Mouse (Mus musculus): ENCODE results near the gene Rmi1. TPM values are rescaled to one million over a fixed set of nuclear protein-coding genes. Genes with fewer than 3 reads are reported as not detected.
"Not testable (repeated sequence)": the region's sequence is repeated elsewhere in the genome, so short reads cannot be mapped to it uniquely, and the experiment has no call there.

Rmi1 gene
- polyA plus RNA-seq, 1 experiment from 2014 or later = 23.1 TPM

GRCm38 (mm10) chr13:58401135-58402002 lies 679 bp upstream of the Rmi1 start:
- peak overlapping the region; percentile 96 for H3K27ac ChIP-seq (ENCODE audit: poor library complexity, severe bottlenecking)
- peak overlapping the region; percentile 79 for H3K4me3 ChIP-seq
- peak overlapping the region; percentile 98 for H3K9ac ChIP-seq
- peaks cover 21% of the 10 kb centered on the region for H3K36me3 ChIP-seq
- H3K27me3 ChIP-seq (replicated peaks) = no peaks in the 10 kb centered on the region
- no peaks in the 10 kb centered on the region for H3K9me3 ChIP-seq (replicated peaks)
- WGBS = under 1% methylated on average over 81 of the region's 100 CpGs
- peak; percentile 56 for ATAC-seq (ENCODE audit: insufficient number of reproducible peaks, low FRiP score)
- peaks cover 6% of the 10 kb centered on the region; the same call in 1 of the 2 replicates for H3K4me1 ChIP-seq (replicated peaks)
- H3K4me2 ChIP-seq = peak overlapping the region; percentile 80

GRCm38 (mm10) chr13:58402744-58403110 lies 679 bp downstream of the Rmi1 start:
- peak; percentile 67 for ATAC-seq (ENCODE audit: insufficient number of reproducible peaks, low FRiP score)
- peak overlapping the region; percentile 98 for H3K9ac ChIP-seq
- H3K4me3 ChIP-seq = peak overlapping the region; percentile 79
- H3K27ac ChIP-seq (ENCODE audit: poor library complexity, severe bottlenecking) = peak overlapping the region; percentile 96
- no peaks in the 10 kb centered on the region for H3K27me3 ChIP-seq (replicated peaks)
- peaks cover 6% of the 10 kb centered on the region; the same call in 1 of the 2 replicates for H3K4me1 ChIP-seq (replicated peaks)
- WGBS = under 1% methylated on average over 44 of the region's 48 CpGs
- H3K9me3 ChIP-seq (replicated peaks) = no peaks in the 10 kb centered on the region
- H3K36me3 ChIP-seq = peaks cover 12% of the 10 kb centered on the region
- peak overlapping the region; percentile 59 for H3K4me2 ChIP-seq

- H3K9me3 ChIP-seq (replicated peaks); ATAC-seq (ENCODE audit: insufficient number of reproducible peaks, low FRiP score); H3K27me3 ChIP-seq (replicated peaks); H3K4me1 ChIP-seq (replicated peaks); H3K36me3 ChIP-seq: not testable (repeated sequence)
- H3K4me2 ChIP-seq = peak within 1 kb of the TSS; percentile 59
- H3K27ac ChIP-seq (ENCODE audit: poor library complexity, severe bottlenecking) = peak within 1 kb of the TSS; percentile 96
- 5% methylated on average over 17 of the region's 17 CpGs for WGBS
- H3K4me3 ChIP-seq = peak within 1 kb of the TSS; percentile 79
- H3K9ac ChIP-seq = peak within 1 kb of the TSS; percentile 98
Observed at GRCm38 (mm10) chr13:58403243-58403642, 1.2 kb downstream of the Rmi1 start, which contains the start of gene Hnrnpk. Gene Hnrnpk, minus strand, starts transcription at chr13:58403343.

GRCm38 (mm10) chr13:58411073-58411472 lies 9.0 kb downstream of the Rmi1 start:
- WGBS = 91% methylated on average over 4 of the region's 4 CpGs
- no peak overlapping the region for H3K9ac ChIP-seq
- no peaks in the 10 kb centered on the region for H3K4me1 ChIP-seq (replicated peaks)
- no peak overlapping the region for H3K4me2 ChIP-seq
- no peak for ATAC-seq (ENCODE audit: insufficient number of reproducible peaks, low FRiP score)
- no peak overlapping the region for H3K4me3 ChIP-seq
- H3K9me3 ChIP-seq (replicated peaks) = peaks cover 10% of the 10 kb centered on the region
- peaks cover 32% of the 10 kb centered on the region for H3K36me3 ChIP-seq
- H3K27me3 ChIP-seq (replicated peaks) = no peaks in the 10 kb centered on the region
- no peak overlapping the region for H3K27ac ChIP-seq (ENCODE audit: poor library complexity, severe bottlenecking)

GRCm38 (mm10) chr13:58415374-58415773 lies 13.3 kb downstream of the Rmi1 start:
- no peak overlapping the region for H3K4me2 ChIP-seq
- H3K4me1 ChIP-seq (replicated peaks) = no peaks in the 10 kb centered on the region
- ATAC-seq (ENCODE audit: insufficient number of reproducible peaks, low FRiP score) = no peak
- 84% methylated on average over 6 of the region's 6 CpGs for WGBS
- H3K27ac ChIP-seq (ENCODE audit: poor library complexity, severe bottlenecking) = no peak overlapping the region
- H3K36me3 ChIP-seq = peaks cover 24% of the 10 kb centered on the region
- no peaks in the 10 kb centered on the region for H3K27me3 ChIP-seq (replicated peaks)
- no peak overlapping the region for H3K9ac ChIP-seq
- no peak overlapping the region for H3K4me3 ChIP-seq
- H3K9me3 ChIP-seq (replicated peaks) = peaks cover 16% of the 10 kb centered on the region

- H3K36me3 ChIP-seq = peaks cover 20% of the 10 kb centered on the region
- no peak overlapping the region for H3K4me2 ChIP-seq
- no peaks in the 10 kb centered on the region for H3K4me1 ChIP-seq (replicated peaks)
- 76% methylated on average over 5 of the region's 5 CpGs for WGBS
- ATAC-seq (ENCODE audit: insufficient number of reproducible peaks, low FRiP score) = no peak
- H3K9ac ChIP-seq = no peak overlapping the region
- no peaks in the 10 kb centered on the region for H3K27me3 ChIP-seq (replicated peaks)
- H3K4me3 ChIP-seq = no peak overlapping the region
- peaks cover 16% of the 10 kb centered on the region for H3K9me3 ChIP-seq (replicated peaks)
- no peak overlapping the region for H3K27ac ChIP-seq (ENCODE audit: poor library complexity, severe bottlenecking)
Observed at GRCm38 (mm10) chr13:58415838-58416237, 13.8 kb downstream of the Rmi1 start.

- WGBS = 82% methylated on average over 4 of the region's 4 CpGs
- H3K9me3 ChIP-seq (replicated peaks) = peaks cover 6% of the 10 kb centered on the region; the same call in 1 of the 2 replicates
- no peaks in the 10 kb centered on the region for H3K27me3 ChIP-seq (replicated peaks)
- H3K36me3 ChIP-seq = no peaks in the 10 kb centered on the region
- H3K4me3 ChIP-seq = no peak overlapping the region
- no peak overlapping the region for H3K4me2 ChIP-seq
- ATAC-seq (ENCODE audit: insufficient number of reproducible peaks, low FRiP score) = no peak
- peaks cover 10% of the 10 kb centered on the region for H3K4me1 ChIP-seq (replicated peaks)
- no peak overlapping the region for H3K9ac ChIP-seq
- H3K27ac ChIP-seq (ENCODE audit: poor library complexity, severe bottlenecking) = no peak overlapping the region
Observed at GRCm38 (mm10) chr13:58418656-58419055, 16.6 kb downstream of the Rmi1 start.

- Histone ChIP-seq H3K4me3 (no peak overlapping the region), H3K9me3 (replicated peaks) (peaks cover 6% of the 10 kb centered on the region; the same call in 1 of the 2 replicates), H3K36me3 (no peaks in the 10 kb centered on the region), H3K27ac (ENCODE audit: poor library complexity, severe bottlenecking) (no peak overlapping the region), H3K27me3 (replicated peaks) (no peaks in the 10 kb centered on the region), H3K9ac (no peak overlapping the region), H3K4me1 (replicated peaks) (peaks cover 12% of the 10 kb centered on the region), H3K4me2 (no peak overlapping the region)
- ATAC-seq (ENCODE audit: insufficient number of reproducible peaks, low FRiP score) = no peak
- WGBS = 81% methylated on average over 1 of the region's 1 CpGs
Observed at GRCm38 (mm10) chr13:58419266-58419665, 17.2 kb downstream of the Rmi1 start.

GRCm38 (mm10) chr13:58421026-58421425 lies 19.0 kb downstream of the Rmi1 start:
- Histone ChIP-seq H3K4me2 (no peak overlapping the region), H3K36me3 (no peaks in the 10 kb centered on the region), H3K9ac (no peak overlapping the region), H3K4me1 (replicated peaks) (peaks cover 12% of the 10 kb centered on the region), H3K9me3 (replicated peaks) (peaks cover 6% of the 10 kb centered on the region; the same call in 1 of the 2 replicates), H3K27me3 (replicated peaks) (no peaks in the 10 kb centered on the region), H3K4me3 (no peak overlapping the region), H3K27ac (ENCODE audit: poor library complexity, severe bottlenecking) (no peak overlapping the region)
- WGBS = 73% methylated on average over 4 of the region's 4 CpGs
- no peak for ATAC-seq (ENCODE audit: insufficient number of reproducible peaks, low FRiP score)

GRCm38 (mm10) chr13:58422242-58422641 lies 20.2 kb downstream of the Rmi1 start:
- no peak overlapping the region for H3K27ac ChIP-seq (ENCODE audit: poor library complexity, severe bottlenecking)
- peaks cover 12% of the 10 kb centered on the region for H3K4me1 ChIP-seq (replicated peaks)
- H3K27me3 ChIP-seq (replicated peaks) = no peaks in the 10 kb centered on the region
- no peak overlapping the region for H3K4me2 ChIP-seq
- ATAC-seq (ENCODE audit: insufficient number of reproducible peaks, low FRiP score) = no peak
- H3K36me3 ChIP-seq = no peaks in the 10 kb centered on the region
- no peak overlapping the region for H3K4me3 ChIP-seq
- whole genome bisulfite sequencing = 59% methylated on average over 4 of the region's 4 CpGs
- no peak overlapping the region for H3K9ac ChIP-seq
- H3K9me3 ChIP-seq (replicated peaks) = no peaks in the 10 kb centered on the region

GRCm38 (mm10) chr13:58423061-58423660 lies 21.1 kb downstream of the Rmi1 start:
- Histone ChIP-seq H3K9me3 (replicated peaks) (no peaks in the 10 kb centered on the region), H3K27ac (ENCODE audit: poor library complexity, severe bottlenecking) (no peak overlapping the region), H3K9ac (no peak overlapping the region), H3K36me3 (no peaks in the 10 kb centered on the region), H3K4me2 (no peak overlapping the region), H3K27me3 (replicated peaks) (no peaks in the 10 kb centered on the region), H3K4me1 (replicated peaks) (peaks cover 12% of the 10 kb centered on the region), H3K4me3 (no peak overlapping the region)
- no peak for ATAC-seq (ENCODE audit: insufficient number of reproducible peaks, low FRiP score)
- WGBS = 46% methylated on average over 10 of the region's 10 CpGs
